Mouse (Mus musculus): ENCODE data around the gene Rims3. TPM values are rescaled to one million over a fixed set of nuclear protein-coding genes. Genes with fewer than 3 reads are reported as not detected.
A peak's percentile ranks its signal among the peaks of the same experiment; 100 is the strongest.

Rims3 gene
- polyA plus RNA-seq, 1 experiment from 2014 or later = 20.7 TPM

- H3K9me3 ChIP-seq (ENCODE audit: control insufficient read depth, low read length) = no peaks in the 10 kb centered on the region
- no peak for DNase-seq
- WGBS = 55% methylated on average over 7 of the region's 7 CpGs
- H3K4me3 ChIP-seq (replicated peaks; ENCODE audit: low read depth, low read length) = no peak overlapping the region
- H3K4me2 ChIP-seq (ENCODE audit: low read length) = no peak overlapping the region
- no peaks in the 10 kb centered on the region for H3K27me3 ChIP-seq (ENCODE audit: control insufficient read depth, insufficient read depth, low read length)
- no peaks in the 10 kb centered on the region for H3K4me1 ChIP-seq (ENCODE audit: control insufficient read depth, insufficient read depth, low read length)
- H3K27ac ChIP-seq (replicated peaks; ENCODE audit: low read depth, low read length) = no peak overlapping the region
- no peak overlapping the region for H3K9ac ChIP-seq (replicated peaks; ENCODE audit: low read length)
- H3K36me3 ChIP-seq (ENCODE audit: control insufficient read depth, insufficient read depth, low read length) = no peaks in the 10 kb centered on the region
- no peak for ATAC-seq (ENCODE audit: low FRiP score, low TSS enrichment)
Observed at GRCm38 (mm10) chr4:120844423-120845082, 10.1 kb upstream of the Rims3 start.

- no peak overlapping the region for H3K4me2 ChIP-seq (ENCODE audit: low read length)
- H3K4me3 ChIP-seq (replicated peaks; ENCODE audit: low read depth, low read length) = no peak overlapping the region
- H3K4me1 ChIP-seq (ENCODE audit: control insufficient read depth, insufficient read depth, low read length) = no peaks in the 10 kb centered on the region
- no peak for DNase-seq
- no peaks in the 10 kb centered on the region for H3K9me3 ChIP-seq (ENCODE audit: control insufficient read depth, low read length)
- H3K36me3 ChIP-seq (ENCODE audit: control insufficient read depth, insufficient read depth, low read length) = no peaks in the 10 kb centered on the region
- H3K27me3 ChIP-seq (ENCODE audit: control insufficient read depth, insufficient read depth, low read length) = no peaks in the 10 kb centered on the region
- no peak overlapping the region for H3K27ac ChIP-seq (replicated peaks; ENCODE audit: low read depth, low read length)
- WGBS = 81% methylated on average over 4 of the region's 4 CpGs
- H3K9ac ChIP-seq (replicated peaks; ENCODE audit: low read length) = no peak overlapping the region
- no peak for ATAC-seq (ENCODE audit: low FRiP score, low TSS enrichment)
Observed at GRCm38 (mm10) chr4:120845098-120845497, 9.5 kb upstream of the Rims3 start.

GRCm38 (mm10) chr4:120848909-120849308 lies 5.7 kb upstream of the Rims3 start:
- no peak overlapping the region for H3K27ac ChIP-seq (replicated peaks; ENCODE audit: low read depth, low read length)
- H3K4me1 ChIP-seq (ENCODE audit: control insufficient read depth, insufficient read depth, low read length) = no peaks in the 10 kb centered on the region
- DNase-seq (no peak), ATAC-seq (ENCODE audit: low FRiP score, low TSS enrichment) (no peak)
- no peak overlapping the region for H3K4me2 ChIP-seq (ENCODE audit: low read length)
- H3K27me3 ChIP-seq (ENCODE audit: control insufficient read depth, insufficient read depth, low read length) = no peaks in the 10 kb centered on the region
- WGBS = 75% methylated on average over 6 of the region's 6 CpGs
- no peak overlapping the region for H3K9ac ChIP-seq (replicated peaks; ENCODE audit: low read length)
- no peaks in the 10 kb centered on the region for H3K9me3 ChIP-seq (ENCODE audit: control insufficient read depth, low read length)
- H3K4me3 ChIP-seq (replicated peaks; ENCODE audit: low read depth, low read length) = no peak overlapping the region
- no peaks in the 10 kb centered on the region for H3K36me3 ChIP-seq (ENCODE audit: control insufficient read depth, insufficient read depth, low read length)

GRCm38 (mm10) chr4:120849451-120849850 lies 5.2 kb upstream of the Rims3 start:
- no peak overlapping the region for H3K4me3 ChIP-seq (replicated peaks; ENCODE audit: low read depth, low read length)
- no peaks in the 10 kb centered on the region; the same call in 1 of the 2 replicates for H3K27me3 ChIP-seq (ENCODE audit: control insufficient read depth, insufficient read depth, low read length)
- ATAC-seq (ENCODE audit: low FRiP score, low TSS enrichment) (no peak), DNase-seq (no peak)
- no peak overlapping the region for H3K4me2 ChIP-seq (ENCODE audit: low read length)
- no peak overlapping the region for H3K27ac ChIP-seq (replicated peaks; ENCODE audit: low read depth, low read length)
- H3K4me1 ChIP-seq (ENCODE audit: control insufficient read depth, insufficient read depth, low read length) = no peaks in the 10 kb centered on the region
- no peaks in the 10 kb centered on the region for H3K36me3 ChIP-seq (ENCODE audit: control insufficient read depth, insufficient read depth, low read length)
- H3K9me3 ChIP-seq (ENCODE audit: control insufficient read depth, low read length) = no peaks in the 10 kb centered on the region
- WGBS = 73% methylated on average over 11 of the region's 11 CpGs
- H3K9ac ChIP-seq (replicated peaks; ENCODE audit: low read length) = no peak overlapping the region

- H3K9me3 ChIP-seq (ENCODE audit: control insufficient read depth, low read length) = no peaks in the 10 kb centered on the region
- H3K36me3 ChIP-seq (ENCODE audit: control insufficient read depth, insufficient read depth, low read length) = no peaks in the 10 kb centered on the region
- no peak overlapping the region for H3K4me2 ChIP-seq (ENCODE audit: low read length)
- WGBS = 2% methylated on average over 10 of the region's 10 CpGs
- H3K4me1 ChIP-seq (ENCODE audit: control insufficient read depth, insufficient read depth, low read length) = peaks cover 6% of the 10 kb centered on the region; the same call in 1 of the 2 replicates
- no peaks in the 10 kb centered on the region; the same call in 1 of the 2 replicates for H3K27me3 ChIP-seq (ENCODE audit: control insufficient read depth, insufficient read depth, low read length)
- DNase-seq (peak; percentile 89), ATAC-seq (ENCODE audit: low FRiP score, low TSS enrichment) (no peak; the same call in 1 of the 2 replicates)
- no peak overlapping the region for H3K9ac ChIP-seq (replicated peaks; ENCODE audit: low read length)
- no peak overlapping the region for H3K4me3 ChIP-seq (replicated peaks; ENCODE audit: low read depth, low read length)
- H3K27ac ChIP-seq (replicated peaks; ENCODE audit: low read depth, low read length) = no peak overlapping the region
Observed at GRCm38 (mm10) chr4:120850946-120851345, 3.7 kb upstream of the Rims3 start.

GRCm38 (mm10) chr4:120855360-120856060 lies 894 bp downstream of the Rims3 start:
- H3K36me3 ChIP-seq (ENCODE audit: control insufficient read depth, insufficient read depth, low read length) = no peaks in the 10 kb centered on the region
- peak overlapping the region; percentile 84 for H3K4me2 ChIP-seq (ENCODE audit: low read length)
- 15% methylated on average over 7 of the region's 7 CpGs for WGBS
- H3K4me3 ChIP-seq (replicated peaks; ENCODE audit: low read depth, low read length) = peak overlapping the region; percentile 68
- no peak overlapping the region for H3K27ac ChIP-seq (replicated peaks; ENCODE audit: low read depth, low read length)
- no peak for ATAC-seq (ENCODE audit: low FRiP score, low TSS enrichment)
- H3K9ac ChIP-seq (replicated peaks; ENCODE audit: low read length) = peak overlapping the region; percentile 74; the same call in 1 of the 2 replicates
- H3K4me1 ChIP-seq (ENCODE audit: control insufficient read depth, insufficient read depth, low read length) = peaks cover 19% of the 10 kb centered on the region; the same call in 1 of the 2 replicates
- H3K9me3 ChIP-seq (ENCODE audit: control insufficient read depth, low read length) = no peaks in the 10 kb centered on the region
- H3K27me3 ChIP-seq (ENCODE audit: control insufficient read depth, insufficient read depth, low read length) = no peaks in the 10 kb centered on the region; the same call in 1 of the 2 replicates
- no peak for DNase-seq

GRCm38 (mm10) chr4:120856376-120856775 lies 1.8 kb downstream of the Rims3 start:
- Histone ChIP-seq H3K27ac (replicated peaks; ENCODE audit: low read depth, low read length) (no peak overlapping the region), H3K4me1 (ENCODE audit: control insufficient read depth, insufficient read depth, low read length) (peaks cover 19% of the 10 kb centered on the region; the same call in 1 of the 2 replicates), H3K9me3 (ENCODE audit: control insufficient read depth, low read length) (no peaks in the 10 kb centered on the region), H3K4me3 (replicated peaks; ENCODE audit: low read depth, low read length) (0 out of 2 replicates have a peak overlapping the region, but pooled peaks have one; percentile 2), H3K27me3 (ENCODE audit: control insufficient read depth, insufficient read depth, low read length) (no peaks in the 10 kb centered on the region; the same call in 1 of the 2 replicates), H3K4me2 (ENCODE audit: low read length) (peak overlapping the region; percentile 84), H3K9ac (replicated peaks; ENCODE audit: low read length) (0 out of 2 replicates have a peak overlapping the region, but pooled peaks have one; percentile 17), H3K36me3 (ENCODE audit: control insufficient read depth, insufficient read depth, low read length) (no peaks in the 10 kb centered on the region)
- no peak for ATAC-seq (ENCODE audit: low FRiP score, low TSS enrichment)
- peak; percentile 11 for DNase-seq
- WGBS = 32% methylated on average over 5 of the region's 5 CpGs

GRCm38 (mm10) chr4:120859865-120860264 lies 5.2 kb downstream of the Rims3 start:
- H3K27me3 ChIP-seq (ENCODE audit: control insufficient read depth, insufficient read depth, low read length) = no peaks in the 10 kb centered on the region
- peaks cover 19% of the 10 kb centered on the region; the same call in 1 of the 2 replicates for H3K4me1 ChIP-seq (ENCODE audit: control insufficient read depth, insufficient read depth, low read length)
- no peaks in the 10 kb centered on the region for H3K36me3 ChIP-seq (ENCODE audit: control insufficient read depth, insufficient read depth, low read length)
- no peaks in the 10 kb centered on the region for H3K9me3 ChIP-seq (ENCODE audit: control insufficient read depth, low read length)
- no peak overlapping the region for H3K9ac ChIP-seq (replicated peaks; ENCODE audit: low read length)
- no peak overlapping the region for H3K27ac ChIP-seq (replicated peaks; ENCODE audit: low read depth, low read length)
- H3K4me2 ChIP-seq (ENCODE audit: low read length) = no peak overlapping the region
- no peak overlapping the region for H3K4me3 ChIP-seq (replicated peaks; ENCODE audit: low read depth, low read length)
- no peak for ATAC-seq (ENCODE audit: low FRiP score, low TSS enrichment)
- no peak for DNase-seq
- WGBS = 84% methylated on average over 7 of the region's 7 CpGs

Measured in midbrain, embryonic 14.5 days (tissue).